Mouse (Mus musculus) frontal cortex, adult (tissue): Measurements from ENCODE around the gene Plcb1.

Experiments
- ATAC-seq: cut with Nextera tagmentation; 2 replicates; pipeline ENCODE4 v1.9.2; 2017; ENCODE audit warnings: mild to moderate bottlenecking, moderate library complexity, mixed read lengths; ENCODE audit not compliant: low TSS enrichment

Plcb1 gene

GRCm38 (mm10) chr2:135503998-135504354 is 718.1 kb downstream of the Plcb1 start:
- no peak for ATAC-seq

- no peak for ATAC-seq
These were observed 721.2 kb downstream of the Plcb1 start for GRCm38 (mm10) chr2:135507111-135507510.

GRCm38 (mm10) chr2:135518956-135519355 is 733.1 kb downstream of the Plcb1 start:
- peak; percentile 44; the same call in 1 of the 2 replicates for ATAC-seq
